Mouse (Mus musculus): ENCODE data around the gene Emc10. TPM values are rescaled to one million over a fixed set of nuclear protein-coding genes. Genes with fewer than 3 reads are reported as not detected.

Emc10 gene
- polyA plus RNA-seq, 1 experiment = 406 TPM

DNA sequence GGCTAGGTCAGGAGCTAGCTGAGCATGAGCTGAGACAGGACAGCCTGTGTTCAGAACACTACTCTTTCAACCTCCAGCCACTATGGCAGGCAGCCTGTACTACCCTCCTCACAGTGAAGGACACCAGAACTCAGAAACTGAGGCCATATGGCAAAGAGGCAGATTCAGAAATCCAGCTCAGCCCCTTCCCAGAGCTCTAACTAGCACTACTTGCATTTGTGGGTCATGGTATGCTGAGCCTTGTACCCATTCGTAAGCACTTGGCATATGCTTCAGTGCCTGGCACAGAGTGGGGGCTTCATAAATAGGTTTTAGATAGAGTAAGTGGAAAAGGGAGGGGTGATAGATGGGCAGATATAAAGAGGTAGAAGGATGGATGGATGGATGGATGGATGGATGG lies 55.9 kb downstream of the Emc10 start:
- peaks cover 9% of the 10 kb centered on the region; the same call in 1 of the 2 replicates for H3K27me3 ChIP-seq (ENCODE audit: control insufficient read depth, insufficient read depth, low read length)
- no peaks in the 10 kb centered on the region for H3K36me3 ChIP-seq (ENCODE audit: control insufficient read depth, insufficient read depth, low read length)
- DNase-seq = no peak
- no peaks in the 10 kb centered on the region for H3K4me1 ChIP-seq (replicated peaks; ENCODE audit: control insufficient read depth, insufficient read depth, low read length)
- H3K4me3 ChIP-seq (ENCODE audit: control insufficient read depth, insufficient read depth, low read length) = no peak overlapping the region
- no peak for TF ChIP-seq CTCF (IDR thresholded peaks at IDR 0.05; ENCODE audit: borderline replicate concordance, control insufficient read depth, extremely low read depth, insufficient read depth, low read length, poor library complexity)
- no peak for TF ChIP-seq POLR2A (IDR thresholded peaks at IDR 0.05; ENCODE audit: control insufficient read depth, extremely low read depth, insufficient read depth, low read length, poor library complexity)
- no peak overlapping the region for H3K27ac ChIP-seq (ENCODE audit: control insufficient read depth, insufficient read depth, low read length)
- 81% methylated on average over 1 of the region's 1 CpGs for WGBS

Other genes starting within 250 kb of the Emc10 start
- 2.4 and 3.6 TPM in 2 replicates for gene 1700028J19Rik, start 249.8 kb downstream of the Emc10 start, polyA plus RNA-seq (2012; rRNA removed)
- 173 and 177 TPM in 2 replicates for gene 2410002F23Rik, start 249.8 kb downstream of the Emc10 start, polyA plus RNA-seq (2012; rRNA removed)
- gene Acp4, start 239.2 kb downstream of the Emc10 start, polyA plus RNA-seq (2012; rRNA removed) = 0.16 and 0.24 TPM in 2 replicates
- 1.1 TPM in 1 of 2 replicates, not detected in the other for gene Gm15517, start 235.1 kb downstream of the Emc10 start, polyA plus RNA-seq (2012; rRNA removed)
- gene Clec11a, start 189.6 kb downstream of the Emc10 start, polyA plus RNA-seq (2012; rRNA removed) = 2.3 and 3.1 TPM in 2 replicates
- gene Shank1, start 186.3 kb downstream of the Emc10 start, polyA plus RNA-seq (2012; rRNA removed) = 1.1 and 1.9 TPM in 2 replicates
- 2.5 and 2.7 TPM in 2 replicates for gene Syt3, start 112.4 kb downstream of the Emc10 start, polyA plus RNA-seq (2012; rRNA removed)
- gene 1700008O03Rik, start 110.7 kb downstream of the Emc10 start, polyA plus RNA-seq (2012; rRNA removed) = 1.8 and 2.1 TPM in 2 replicates
- gene Lrrc4b, start 67.5 kb downstream of the Emc10 start, polyA plus RNA-seq (2012; rRNA removed) = 0.84 and 1.4 TPM in 2 replicates
- 0.32 and 1.6 TPM in 2 replicates for gene Aspdh, start 31.1 kb downstream of the Emc10 start, polyA plus RNA-seq (2012; rRNA removed)
- gene Josd2, start 28.5 kb downstream of the Emc10 start, polyA plus RNA-seq (2012; rRNA removed) = 107 and 142 TPM in 2 replicates
- gene Fam71e1, start 52 bp upstream of the Emc10 start, polyA plus RNA-seq (2012; rRNA removed) = 7.8 and 9.4 TPM in 2 replicates
- 0.53 and 0.55 TPM in 2 replicates for gene Mybpc2, start 28.1 kb upstream of the Emc10 start, polyA plus RNA-seq (2012; rRNA removed)
- gene Spib, start 35.5 kb upstream of the Emc10 start, polyA plus RNA-seq (2012; rRNA removed) = 40.3 and 43.3 TPM in 2 replicates
- 208 and 235 TPM in 2 replicates for gene Pold1, start 52.3 kb upstream of the Emc10 start, polyA plus RNA-seq (2012; rRNA removed)
- gene Nr1h2, start 57.4 kb upstream of the Emc10 start, polyA plus RNA-seq (2012; rRNA removed) = 302 and 308 TPM in 2 replicates
- gene Napsa, start 75.9 kb upstream of the Emc10 start, polyA plus RNA-seq (2012; rRNA removed) = 28.0 and 32.0 TPM in 2 replicates
- gene Kcnc3, start 94.1 kb upstream of the Emc10 start, polyA plus RNA-seq (2012; rRNA removed) = 0.82 and 1.0 TPM in 2 replicates
- 1.9 and 3.7 TPM in 2 replicates for gene Myh14, start 174.3 kb upstream of the Emc10 start, polyA plus RNA-seq (2012; rRNA removed)
- not detected in 2 replicates for gene Izumo2, start 212.2 kb upstream of the Emc10 start, polyA plus RNA-seq (2012; rRNA removed)